ENCODE assay signal across 8 mouse cellular contexts in genomic region chr6:28831854-28832750, GRCm38 (mm10). TPM values are rescaled to one million over a fixed set of nuclear protein-coding genes. Genes with fewer than 3 reads are reported as not detected.
DNase-seq lines count a peak whose midpoint lies in the region; ATAC-seq and TF ChIP-seq lines count a peak whose summit lies in the region.

No protein-coding gene starts in this region.

- peak overlapping the region; percentile 84 for H3K9ac ChIP-seq in forebrain, embryonic 12.5 days
- peak overlapping the region; percentile 79 for H3K9ac ChIP-seq in intestine, embryonic 16.5 days (ENCODE audit: low read depth, low read length)
- peak overlapping the region; percentile 23; the same call in 1 of the 2 replicates for H3K9ac ChIP-seq in lung, postnatal 0 days (replicated peaks; ENCODE audit: low read depth)

- H3K4me2 ChIP-seq in forebrain, embryonic 12.5 days = peak overlapping the region; percentile 95
- H3K4me2 ChIP-seq in intestine, embryonic 16.5 days (ENCODE audit: low read depth, low read length) = peak overlapping the region; percentile 100
- peak overlapping the region; percentile 100 for H3K4me2 ChIP-seq in lung, postnatal 0 days (replicated peaks; ENCODE audit: low read depth, low read length)

- 0 out of 2 replicates have a peak, but pooled peaks cover 6% of the 10 kb centered on the region for H3K36me3 ChIP-seq in forebrain, embryonic 12.5 days (replicated peaks)
- no peaks in the 10 kb centered on the region for H3K36me3 ChIP-seq in intestine, embryonic 16.5 days (ENCODE audit: control insufficient read depth, insufficient read depth, low read length)
- no peaks in the 10 kb centered on the region for H3K36me3 ChIP-seq in lung, postnatal 0 days (ENCODE audit: insufficient read depth, low read length)

- H3K4me1 ChIP-seq in forebrain, embryonic 12.5 days = peaks cover 52% of the 10 kb centered on the region
- H3K4me1 ChIP-seq in intestine, embryonic 16.5 days (ENCODE audit: control insufficient read depth, insufficient read depth, low read length) = peaks cover 10% of the 10 kb centered on the region
- H3K4me1 ChIP-seq in lung, postnatal 0 days (ENCODE audit: insufficient read depth, low read depth, low read length) = peaks cover 3% of the 10 kb centered on the region; the same call in 1 of the 2 replicates

- TF ChIP-seq POLR2A in brain, embryonic 14.5 days (IDR thresholded peaks at IDR 0.05; ENCODE audit: borderline replicate concordance, extremely low read depth, insufficient read depth, insufficient read length, poor library complexity, severe bottlenecking) = no peak

- H3K9me3 ChIP-seq in forebrain, embryonic 12.5 days = no peaks in the 10 kb centered on the region
- H3K9me3 ChIP-seq in intestine, embryonic 16.5 days (ENCODE audit: control insufficient read depth, low read length) = no peaks in the 10 kb centered on the region
- no peaks in the 10 kb centered on the region for H3K9me3 ChIP-seq in lung, postnatal 0 days (ENCODE audit: low read length)

- under 1% methylated on average over 78 of the region's 82 CpGs for WGBS in forebrain, embryonic 12.5 days
- under 1% methylated on average over 73 of the region's 82 CpGs for WGBS in intestine, embryonic 16.5 days
- 1% methylated on average over 68 of the region's 82 CpGs for WGBS in lung, postnatal 0 days

- peaks cover 21% of the 10 kb centered on the region for H3K27me3 ChIP-seq in forebrain, embryonic 12.5 days
- peaks cover 14% of the 10 kb centered on the region; the same call in 1 of the 2 replicates for H3K27me3 ChIP-seq in intestine, embryonic 16.5 days (replicated peaks; ENCODE audit: control insufficient read depth, insufficient read depth, low read length)
- no peaks in the 10 kb centered on the region; the same call in 1 of the 2 replicates for H3K27me3 ChIP-seq in lung, postnatal 0 days (replicated peaks; ENCODE audit: insufficient read depth, low read length)

- TF ChIP-seq CTCF in brain, embryonic 14.5 days (IDR thresholded peaks at IDR 0.05; ENCODE audit: borderline replicate concordance, extremely low read depth, insufficient read depth, insufficient read length) = no peak
- no peak for TF ChIP-seq CTCF in lung, postnatal 0 days (IDR thresholded peaks at IDR 0.05)

- ATAC-seq in forebrain, embryonic 12.5 days (ENCODE audit: low FRiP score) = peak; percentile 48
- ATAC-seq in intestine, embryonic 16.5 days = peak; percentile 32
- peak; percentile 61 for ATAC-seq in lung, postnatal 0 days

- TF ChIP-seq EP300 in lung, postnatal 0 days (IDR thresholded peaks at IDR 0.05) = no peak

- peak; percentile 53 for DNase-seq in layer of hippocampus, adult 9-11 months
- DNase-seq in layer of hippocampus, adult 8-10 months (ENCODE audit: low spot score in 2 of 2) = no peak
- peak; percentile 83 for DNase-seq in brain, embryonic 14.5 days (ENCODE audit: low read depth)
- peak; percentile 65 for DNase-seq in lung, postnatal 0 days (ENCODE audit: low spot score)
- peak; percentile 72 to 76 for DNase-seq in right cerebral cortex, postnatal 10 days (ENCODE audit: low spot score in 2 of 2)
- DNase-seq in adipocyte (ENCODE audit: low spot score) = no peak

- H3K27ac ChIP-seq in forebrain, embryonic 12.5 days = peak overlapping the region; percentile 91
- H3K27ac ChIP-seq in intestine, embryonic 16.5 days (ENCODE audit: low read length) = peak overlapping the region; percentile 70; the same call in 1 of the 2 replicates
- no peak overlapping the region for H3K27ac ChIP-seq in lung, postnatal 0 days (ENCODE audit: low read length)

- peak overlapping the region; percentile 79 for H3K4me3 ChIP-seq in forebrain, embryonic 12.5 days (replicated peaks)
- peak overlapping the region; percentile 70 for H3K4me3 ChIP-seq in intestine, embryonic 16.5 days (ENCODE audit: low read length)
- peak overlapping the region; percentile 57 for H3K4me3 ChIP-seq in lung, postnatal 0 days (ENCODE audit: low read depth, low read length)

RNA-seq across cellular contexts. Expression of gene Lrrc4, which starts 0.6 kb away (rescaled TPM):
- total RNA-seq in layer of hippocampus, adult 8-10 months (2022) = 10 to 100 TPM; 89.1 to 97.1 (median 91.5) TPM
- 23.4 and 28.4 TPM in 2 replicates for polyA plus RNA-seq in brain, embryonic 14.5 days (2012; rRNA removed)
- polyA plus RNA-seq in forebrain, embryonic 12.5 days (2016; fragmentation: Nextera tagmentation; extraction: Ambion mirVana) = 3.0 and 3.1 TPM in 2 replicates
- polyA plus RNA-seq in intestine, embryonic 16.5 days (2015; fragmentation: Nextera tagmentation; extraction: Ambion mirVana) = 0.65 and 0.77 TPM in 2 replicates
- polyA plus RNA-seq in lung, postnatal 0 days (2015; fragmentation: Nextera tagmentation; extraction: Ambion mirVana) = 0.35 TPM in 2 replicates

Comparison
In these comparisons a context has a peak if more than half of its experiments do, and no peak if none do; other contexts are left out.
1. DNase-seq: peak in layer of hippocampus, adult 9-11 months (single experiment), brain, embryonic 14.5 days (single experiment), lung, postnatal 0 days (single experiment) and right cerebral cortex, postnatal 10 days (2 of 2); none in layer of hippocampus, adult 8-10 months (0 of 2) and adipocyte (single experiment).
2. H3K9ac ChIP-seq: peak in every context shown above with its lines; median percentile 84 in forebrain, embryonic 12.5 days; 79 in intestine, embryonic 16.5 days; 23 in lung, postnatal 0 days.
3. Peak in every context shown above with its lines, with median percentiles within 50 percentile points of each other: ATAC-seq, H3K4me2 ChIP-seq and H3K4me3 ChIP-seq.